In the genomic region with DNA sequence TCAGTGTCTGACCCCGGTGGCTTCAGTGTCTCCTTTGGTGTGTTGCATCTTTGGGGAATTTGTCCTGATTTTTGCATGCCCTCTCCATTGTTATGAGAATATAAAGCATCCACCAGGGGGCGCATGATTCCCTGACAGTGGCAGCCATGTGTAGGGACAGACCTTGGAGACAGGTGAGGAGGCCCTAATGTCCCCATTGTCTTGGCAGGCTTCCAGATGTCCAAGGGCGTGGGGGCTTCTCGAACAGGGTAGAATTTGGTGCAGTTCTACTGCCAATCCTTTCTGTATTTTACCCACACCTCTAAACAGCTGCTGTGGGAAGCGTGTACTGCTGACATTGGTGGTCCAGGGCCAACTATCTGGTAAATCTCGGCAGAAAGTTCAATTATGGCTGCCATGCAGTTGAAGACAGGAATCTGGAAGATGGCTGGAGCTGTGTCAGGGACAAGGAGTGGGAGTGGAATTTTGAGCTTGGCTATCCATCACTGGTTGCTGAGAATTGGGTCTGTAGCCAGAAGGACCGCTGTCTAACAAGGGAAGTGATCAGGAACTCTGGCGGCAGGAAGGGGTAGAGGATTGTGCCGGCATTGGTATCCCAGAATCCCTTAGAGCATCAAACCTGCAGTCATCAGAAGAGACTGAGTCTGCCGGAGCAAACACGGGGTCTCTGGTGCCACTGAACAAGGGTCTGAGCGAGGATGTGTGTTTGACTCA, we compare ENCODE assay signal across 8 mouse cellular contexts. TPM values are rescaled to one million over a fixed set of nuclear protein-coding genes. Genes with fewer than 3 reads are reported as not detected.
DNase-seq lines count a peak whose midpoint lies in the region; ATAC-seq lines count a peak whose summit lies in the region.

No protein-coding gene starts in this region.

- no peak overlapping the region for H3K9ac ChIP-seq in midbrain, embryonic 16.5 days (ENCODE audit: low read depth, low read length)
- no peak overlapping the region for H3K9ac ChIP-seq in embryonic facial prominence, embryonic 15.5 days

- H3K9me3 ChIP-seq in midbrain, embryonic 10.5 days (replicated peaks), result no peaks in the 10 kb centered on the region
- H3K9me3 ChIP-seq in midbrain, embryonic 16.5 days (replicated peaks; ENCODE audit: control insufficient read depth, low read length, poor library complexity, severe bottlenecking), result no peaks in the 10 kb centered on the region
- no peaks in the 10 kb centered on the region for H3K9me3 ChIP-seq in embryonic facial prominence, embryonic 15.5 days (replicated peaks)

- peaks cover 63% of the 10 kb centered on the region for H3K27me3 ChIP-seq in midbrain, embryonic 10.5 days (ENCODE audit: low read depth, poor library complexity, severe bottlenecking)
- H3K27me3 ChIP-seq in midbrain, embryonic 16.5 days (ENCODE audit: control insufficient read depth, insufficient read depth, low read depth, low read length), result peaks cover 19% of the 10 kb centered on the region
- peaks cover 18% of the 10 kb centered on the region; the same call in 1 of the 2 replicates for H3K27me3 ChIP-seq in embryonic facial prominence, embryonic 15.5 days

- peak; percentile 67 for DNase-seq in midbrain, embryonic 10.5 days (ENCODE audit: low spot score)
- peak; percentile 62 for DNase-seq in adrenal gland, postnatal 25 days
- peak; percentile 84 for DNase-seq in induced T-regulatory cell, adult 2 months (ENCODE audit: low read depth)
- peak; percentile 36 to 62 for DNase-seq in left cerebral cortex, postnatal 14 days (ENCODE audit: low spot score in 2 of 2)
- DNase-seq in natural killer cell, adult 2 months (ENCODE audit: low spot score in 2 of 2), result peak; percentile 23 to 54
- DNase-seq in thymus, postnatal 25 days, result peak; percentile 60

- H3K4me2 ChIP-seq in midbrain, embryonic 16.5 days (ENCODE audit: low read length), result no peak overlapping the region
- H3K4me2 ChIP-seq in embryonic facial prominence, embryonic 15.5 days (replicated peaks), result no peak overlapping the region

- no peak overlapping the region for H3K4me3 ChIP-seq in midbrain, embryonic 10.5 days
- no peak overlapping the region for H3K4me3 ChIP-seq in midbrain, embryonic 16.5 days (ENCODE audit: low read depth, low read length)
- no peak overlapping the region for H3K4me3 ChIP-seq in embryonic facial prominence, embryonic 15.5 days (replicated peaks)

- WGBS in midbrain, embryonic 10.5 days, result 72% methylated on average over 12 of the region's 12 CpGs
- WGBS in midbrain, embryonic 16.5 days, result 70% methylated on average over 12 of the region's 12 CpGs
- 62% methylated on average over 12 of the region's 12 CpGs for WGBS in embryonic facial prominence, embryonic 15.5 days

- H3K4me1 ChIP-seq in midbrain, embryonic 10.5 days, result peaks cover 21% of the 10 kb centered on the region
- peaks cover 4% of the 10 kb centered on the region; the same call in 1 of the 2 replicates for H3K4me1 ChIP-seq in midbrain, embryonic 16.5 days (ENCODE audit: control insufficient read depth, insufficient read depth, low read length)
- peaks cover 13% of the 10 kb centered on the region for H3K4me1 ChIP-seq in embryonic facial prominence, embryonic 15.5 days

- H3K27ac ChIP-seq in midbrain, embryonic 10.5 days (replicated peaks), result no peak overlapping the region
- H3K27ac ChIP-seq in midbrain, embryonic 16.5 days (ENCODE audit: low read length), result no peak overlapping the region
- no peak overlapping the region for H3K27ac ChIP-seq in embryonic facial prominence, embryonic 15.5 days (replicated peaks)

- ATAC-seq in midbrain, embryonic 16.5 days, result no peak
- ATAC-seq in embryonic facial prominence, embryonic 15.5 days (ENCODE audit: insufficient number of reproducible peaks, low FRiP score, low TSS enrichment, low read depth), result 0 out of 2 replicates have a peak, but pooled peaks have one; percentile 41

- no peaks in the 10 kb centered on the region for H3K36me3 ChIP-seq in midbrain, embryonic 10.5 days
- H3K36me3 ChIP-seq in midbrain, embryonic 16.5 days (ENCODE audit: control insufficient read depth, insufficient read depth, low read length), result no peaks in the 10 kb centered on the region
- no peaks in the 10 kb centered on the region for H3K36me3 ChIP-seq in embryonic facial prominence, embryonic 15.5 days

- intact Hi-C loops in left cerebral cortex, postnatal 14 days (cut with DNase I), result loop anchor here (1.0 kb wide), 1 partner anchor 221 kb away; no protein-coding TSS in a partner anchor

RNA-seq across cellular contexts. Expression of a gene that starts 29.8 kb away (rescaled TPM):
- polyA plus RNA-seq in midbrain, embryonic 10.5 days (2016; fragmentation: Nextera tagmentation; extraction: Ambion mirVana), result not detected in 2 replicates
- polyA plus RNA-seq in midbrain, embryonic 16.5 days (2015; fragmentation: Nextera tagmentation; extraction: Ambion mirVana), result not detected in 2 replicates
- total RNA-seq in adrenal gland, postnatal 25 days (2021), result not detected in 2 replicates
- polyA plus RNA-seq in embryonic facial prominence, embryonic 15.5 days (2015; fragmentation: Nextera tagmentation; extraction: Ambion mirVana), result 0.29 and 0.59 TPM in 2 replicates
- 1 to 10 TPM; 1.1 to 1.9 TPM for total RNA-seq in left cerebral cortex, postnatal 14 days (2021)

RNA-seq across cellular contexts. Expression of a gene that starts 46.3 kb away (rescaled TPM):
- polyA plus RNA-seq in midbrain, embryonic 10.5 days (2016; fragmentation: Nextera tagmentation; extraction: Ambion mirVana), result 2.8 and 2.9 TPM in 2 replicates
- polyA plus RNA-seq in midbrain, embryonic 16.5 days (2015; fragmentation: Nextera tagmentation; extraction: Ambion mirVana), result 0.10 and 0.14 TPM in 2 replicates
- total RNA-seq in adrenal gland, postnatal 25 days (2021), result not detected in 2 replicates
- 0.85 and 1.0 TPM in 2 replicates for polyA plus RNA-seq in embryonic facial prominence, embryonic 15.5 days (2015; fragmentation: Nextera tagmentation; extraction: Ambion mirVana)
- total RNA-seq in left cerebral cortex, postnatal 14 days (2021), result under 1 TPM; 0.11 TPM
